Mouse (Mus musculus) embryonic fibroblast, embryonic 13.5 days (primary cell): ENCODE measurements around the gene Pde4d.

Source experiments
- CTCF ChIP-seq: IDR thresholded peaks from 2 replicates; pipeline ENCODE4 v1.5.1; 2011; ENCODE audit warnings: mild to moderate bottlenecking, control low read depth, low read length, moderate library complexity, borderline replicate concordance; ENCODE audit not compliant: insufficient read depth
- POLR2A ChIP-seq: IDR thresholded peaks from 2 replicates; pipeline ENCODE4 v1.6.1; 2011; ENCODE audit warnings: low read depth, mild to moderate bottlenecking, control low read depth, low read length, moderate library complexity

DNA sequence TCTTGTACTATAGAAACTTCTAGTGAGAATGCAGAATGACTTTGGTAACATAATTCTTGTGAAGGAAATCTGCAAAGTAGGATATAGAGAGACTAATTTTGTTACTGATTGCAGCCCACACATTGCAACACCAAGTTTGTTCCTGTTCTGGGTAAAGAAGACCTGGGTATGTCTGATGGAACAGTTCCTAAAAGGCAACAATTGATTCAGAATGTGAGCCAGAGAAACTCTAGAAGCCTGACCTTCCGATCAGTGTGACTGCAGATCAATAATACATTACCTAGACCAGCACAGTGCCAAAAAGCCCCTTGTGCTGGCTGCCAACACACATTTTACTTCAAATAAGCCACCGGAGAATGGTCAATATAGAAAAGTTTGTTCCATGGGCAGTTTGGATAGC lies 930.4 kb downstream of the Pde4d start:
- TF ChIP-seq CTCF (no peak), POLR2A (no peak)
